Mouse (Mus musculus) liver, embryonic 11.5 days (tissue): ENCODE measurements at regions not wholly inside any gene's neighbourhood (a gene's known extent, or its start where the extent isn't known, plus 50 kb on each side); places are given as distances from the start of the nearest gene placed in this dataset.

Experiments used
- ATAC-seq: fragments of 200-750 bp; cut with Nextera tagmentation; replicated peaks from 2 replicates; pipeline ENCODE4 v1.8.0; 2017; ENCODE audit warnings: moderate number of reproducible peaks, mild to moderate bottlenecking, moderate TSS enrichment, moderate library complexity; ENCODE audit not compliant: low FRiP score
- DNase-seq: peaks from one replicate; pipeline ENCODE4 v3.0.0-alpha.2; 2017; ENCODE audit warnings: low spot score
- H3K27ac ChIP-seq: fragments of 300-500 bp; sonication (generic); 2 replicates; pipeline ENCODE4 v1.5.1; 2014; ENCODE audit warnings: mild to moderate bottlenecking, low read depth, low read length, control low read depth
- H3K27me3 ChIP-seq: fragments of 300-500 bp; sonication (generic); replicated peaks from 2 replicates; pipeline ENCODE4 v1.6.1; 2014; ENCODE audit warnings: low read length, mixed read lengths; ENCODE audit not compliant: control insufficient read depth, insufficient read depth
- H3K36me3 ChIP-seq: fragments of 300-500 bp; sonication (generic); 2 replicates; pipeline ENCODE4 v1.6.1; 2014; ENCODE audit warnings: mild to moderate bottlenecking, low read length, moderate library complexity, mixed read lengths; ENCODE audit not compliant: control insufficient read depth, insufficient read depth
- H3K4me1 ChIP-seq: fragments of 300-500 bp; sonication (generic); replicated peaks from 2 replicates; pipeline ENCODE4 v1.6.1; 2014; ENCODE audit warnings: low read length, mixed read lengths; ENCODE audit not compliant: control insufficient read depth, insufficient read depth
- H3K4me2 ChIP-seq: fragments of 300-500 bp; sonication (generic); 2 replicates; pipeline ENCODE4 v1.6.1; 2014; ENCODE audit warnings: mild to moderate bottlenecking, control low read depth, moderate library complexity
- H3K4me3 ChIP-seq: fragments of 300-500 bp; sonication (generic); 2 replicates; pipeline ENCODE4 v1.5.1; 2014; ENCODE audit warnings: low read depth, low read length, control low read depth
- H3K9ac ChIP-seq: fragments of 300-500 bp; sonication (generic); 2 replicates; pipeline ENCODE4 v1.6.1; 2014; ENCODE audit warnings: low read depth, low read length, control low read depth
- H3K9me3 ChIP-seq: fragments of 300-500 bp; sonication (generic); 2 replicates; pipeline ENCODE4 v1.6.1; 2016; ENCODE audit warnings: low read length, inconsistent platforms, mixed read lengths; ENCODE audit not compliant: control insufficient read depth
- WGBS: fragments of 180-500 bp; shearing (Covaris S2); extraction: QIAGEN DNeasy Blood & Tissue Kit; methylation state at CpG from one replicate; pipeline ENCODE4 v1.1.7; 2014; 5-methylcytosine and 5-hydroxymethylcytosine counted together

DNA sequence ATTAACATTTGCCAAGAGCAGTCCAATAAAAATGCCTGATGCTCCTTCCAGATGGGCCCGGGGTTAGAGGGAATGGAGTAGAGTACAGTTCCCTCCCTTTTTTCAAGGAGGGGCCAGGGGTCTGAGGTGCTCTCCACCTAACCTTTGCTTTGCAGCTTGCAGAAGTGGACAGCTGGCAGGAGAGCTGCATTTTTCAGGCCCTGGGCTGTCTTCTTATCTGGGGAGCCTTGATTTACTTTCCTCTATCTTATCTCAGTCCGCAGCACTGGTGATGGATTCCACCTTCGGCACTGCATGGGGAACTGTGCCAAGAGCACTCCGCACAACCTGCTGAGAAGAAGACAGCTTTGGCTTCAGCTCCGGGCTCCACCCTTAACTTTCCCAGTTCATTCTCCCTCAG, 74.5 kb upstream of the Cdon start:
- no peak for ATAC-seq
- Histone ChIP-seq H3K9ac (no peak overlapping the region), H3K27me3 (no peaks in the 10 kb centered on the region), H3K27ac (no peak overlapping the region), H3K36me3 (no peaks in the 10 kb centered on the region), H3K9me3 (no peaks in the 10 kb centered on the region), H3K4me2 (no peak overlapping the region), H3K4me1 (0 out of 2 replicates have a peak, but pooled peaks cover 3% of the 10 kb centered on the region), H3K4me3 (no peak overlapping the region)
- no peak for DNase-seq
- whole genome bisulfite sequencing = 31% methylated on average over 5 of the region's 5 CpGs

DNA sequence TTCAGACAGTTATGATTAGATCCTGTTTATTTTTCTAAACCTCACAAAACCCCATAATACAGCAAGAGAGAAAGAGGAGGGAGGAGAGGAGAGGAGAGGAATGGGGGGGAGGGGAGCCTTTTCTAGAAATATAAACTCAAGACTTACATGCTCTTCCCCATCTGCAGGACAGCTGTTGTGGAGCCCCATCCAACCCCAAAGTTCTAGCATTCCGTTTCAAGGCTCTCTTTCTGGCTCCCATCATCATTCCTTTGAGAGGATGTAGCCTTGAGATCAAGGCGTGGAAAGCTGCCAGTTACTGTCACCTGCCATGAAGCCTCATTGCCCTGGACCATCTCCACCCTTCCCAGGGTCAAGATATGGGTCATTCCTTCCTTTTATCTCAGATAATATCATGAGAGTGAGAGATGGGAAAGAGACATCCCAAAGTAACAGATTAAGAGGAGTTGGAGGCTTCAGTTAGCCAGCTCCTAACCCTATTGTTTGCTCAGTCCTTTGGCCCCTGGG, 70.8 kb upstream of the Cdon start:
- H3K27ac ChIP-seq = no peak overlapping the region
- no peak for DNase-seq
- H3K4me1 ChIP-seq = no peaks in the 10 kb centered on the region
- no peaks in the 10 kb centered on the region for H3K36me3 ChIP-seq
- H3K27me3 ChIP-seq = no peaks in the 10 kb centered on the region
- no peak overlapping the region for H3K9ac ChIP-seq
- ATAC-seq = no peak
- no peak overlapping the region for H3K4me2 ChIP-seq
- no peaks in the 10 kb centered on the region for H3K9me3 ChIP-seq
- H3K4me3 ChIP-seq = no peak overlapping the region
- 64% methylated on average over 2 of the region's 2 CpGs for WGBS

DNA sequence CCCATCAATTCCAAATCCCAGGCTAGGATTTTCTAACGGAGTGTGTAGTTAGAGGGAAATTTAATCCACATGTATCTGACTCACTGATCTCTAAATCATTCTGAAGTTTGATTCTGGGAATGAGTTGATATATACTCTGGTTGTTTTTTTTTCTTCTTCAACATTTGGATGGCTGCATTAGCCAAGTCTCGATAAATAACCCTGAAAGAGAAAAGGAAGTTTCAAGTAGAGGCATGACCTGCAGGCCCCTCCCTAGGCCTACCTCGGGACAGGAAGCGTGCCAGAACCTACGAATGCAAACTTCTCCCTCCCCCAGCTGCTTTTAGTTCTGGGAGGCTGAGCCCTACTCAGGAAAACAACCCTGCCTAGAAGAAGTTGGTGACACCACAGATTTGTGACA, 69.4 kb upstream of the Cdon start:
- H3K27me3 ChIP-seq = no peaks in the 10 kb centered on the region
- no peak overlapping the region for H3K27ac ChIP-seq
- H3K4me1 ChIP-seq = no peaks in the 10 kb centered on the region
- H3K4me3 ChIP-seq = no peak overlapping the region
- no peaks in the 10 kb centered on the region for H3K36me3 ChIP-seq
- 64% methylated on average over 5 of the region's 5 CpGs for WGBS
- ATAC-seq = no peak
- no peak overlapping the region for H3K4me2 ChIP-seq
- no peaks in the 10 kb centered on the region for H3K9me3 ChIP-seq
- no peak overlapping the region for H3K9ac ChIP-seq
- DNase-seq = no peak

DNA sequence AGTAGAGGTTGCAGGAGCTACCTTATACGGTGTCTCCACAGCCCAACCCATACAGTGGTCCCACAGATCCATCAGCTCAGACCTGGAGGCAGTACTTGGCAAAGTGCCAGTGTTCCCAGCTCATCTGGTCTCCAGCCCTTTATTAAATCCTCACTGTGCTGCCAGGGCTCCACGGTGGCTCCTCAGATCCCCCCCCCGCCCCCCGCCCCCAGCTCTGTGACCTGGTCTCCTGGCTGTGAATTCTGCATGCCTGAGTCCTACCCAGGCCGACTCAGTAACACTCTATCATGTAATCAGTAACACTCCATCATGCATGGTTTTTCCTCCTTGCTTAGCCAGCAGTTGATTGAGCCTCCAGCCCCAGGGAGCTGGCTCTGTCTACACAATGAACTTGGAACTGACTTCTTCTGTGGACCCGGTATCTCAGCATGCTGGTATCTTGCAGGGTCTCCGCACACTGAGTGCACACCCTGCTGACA, 66.2 kb upstream of the Cdon start:
- H3K4me2 ChIP-seq = no peak overlapping the region
- H3K36me3 ChIP-seq = no peaks in the 10 kb centered on the region
- DNase-seq (no peak), ATAC-seq (no peak)
- H3K9ac ChIP-seq = no peak overlapping the region
- H3K9me3 ChIP-seq = no peaks in the 10 kb centered on the region
- 72% methylated on average over 7 of the region's 7 CpGs for WGBS
- H3K27ac ChIP-seq = no peak overlapping the region
- H3K4me1 ChIP-seq = no peaks in the 10 kb centered on the region
- no peak overlapping the region for H3K4me3 ChIP-seq
- no peaks in the 10 kb centered on the region for H3K27me3 ChIP-seq

DNA sequence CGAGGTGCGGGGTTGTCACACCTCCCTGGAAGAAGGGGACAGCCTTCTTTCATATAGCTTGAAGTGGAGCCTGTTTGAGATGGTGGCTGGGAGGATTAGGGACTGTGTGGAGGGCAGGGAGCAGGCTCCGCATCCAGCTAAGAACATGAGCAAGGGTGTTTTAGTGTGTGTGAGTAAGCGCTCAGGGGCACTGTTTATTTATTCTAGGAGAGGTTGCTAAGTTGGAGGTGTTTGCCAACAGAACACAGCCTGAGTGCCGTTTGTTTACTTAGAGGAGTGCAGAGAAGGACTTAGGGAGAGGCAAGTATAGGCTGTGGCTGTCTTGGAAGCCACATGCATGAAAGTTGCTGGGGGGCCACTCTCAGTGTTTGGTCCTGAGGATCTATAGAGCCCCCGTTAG, 61.2 kb upstream of the Cdon start:
- H3K9me3 ChIP-seq = no peaks in the 10 kb centered on the region
- H3K4me1 ChIP-seq = peaks cover 4% of the 10 kb centered on the region; the same call in 1 of the 2 replicates
- H3K4me2 ChIP-seq = no peak overlapping the region
- no peak for DNase-seq
- no peaks in the 10 kb centered on the region for H3K36me3 ChIP-seq
- no peak for ATAC-seq
- H3K9ac ChIP-seq = no peak overlapping the region
- H3K27me3 ChIP-seq = no peaks in the 10 kb centered on the region
- no peak overlapping the region for H3K27ac ChIP-seq
- WGBS = 52% methylated on average over 6 of the region's 6 CpGs
- no peak overlapping the region for H3K4me3 ChIP-seq

DNA sequence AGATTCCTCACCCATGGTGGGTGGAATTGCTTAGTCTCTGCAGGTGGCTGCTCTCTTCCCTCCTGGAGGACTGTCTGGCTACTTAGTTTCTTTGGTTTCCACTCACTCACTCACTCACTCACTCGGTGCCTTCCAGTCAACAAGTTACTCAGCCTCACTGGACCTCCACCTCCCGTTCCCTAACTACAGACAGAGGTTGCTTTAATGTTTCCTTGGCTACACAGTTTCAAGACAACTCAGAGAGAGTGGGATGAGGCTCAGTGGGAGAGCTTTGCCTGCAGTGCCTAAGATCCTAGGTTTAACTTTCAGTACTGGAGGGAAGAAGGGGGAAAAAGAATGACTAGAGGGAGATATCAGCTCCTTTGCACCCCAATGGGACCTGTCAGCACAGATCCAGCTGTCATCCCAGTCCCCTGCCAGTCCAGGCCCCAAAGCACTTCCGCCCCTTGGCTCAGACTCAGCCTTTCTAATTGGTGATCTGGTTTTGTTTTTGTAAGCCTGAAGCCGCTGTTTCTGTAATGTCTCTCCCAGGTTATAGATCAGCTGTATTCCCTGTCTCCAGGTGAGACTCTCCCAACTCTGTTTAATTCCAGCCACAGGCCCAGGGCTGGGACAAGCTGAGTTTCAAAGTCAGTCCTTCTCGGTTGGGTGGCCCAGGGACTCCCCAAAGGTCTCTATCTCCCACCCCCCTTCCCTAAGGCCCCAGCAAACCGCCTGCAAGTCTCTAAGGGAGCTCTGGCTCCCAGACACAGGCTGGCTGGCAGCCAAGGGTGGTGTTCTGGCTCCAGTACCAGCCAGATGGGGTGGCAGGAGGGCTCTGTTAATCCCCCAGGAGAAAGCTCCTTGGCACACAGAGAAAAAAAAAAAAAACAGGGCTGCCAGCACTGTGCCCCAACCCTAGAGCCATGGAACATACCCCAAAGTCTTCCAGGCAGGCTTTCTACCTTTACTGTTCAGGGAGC, 60.5 kb upstream of the Cdon start:
- DNase-seq (no peak), ATAC-seq (no peak)
- WGBS = 46% methylated on average over 6 of the region's 6 CpGs
- H3K9me3 ChIP-seq = no peaks in the 10 kb centered on the region
- H3K9ac ChIP-seq = no peak overlapping the region
- H3K36me3 ChIP-seq = no peaks in the 10 kb centered on the region
- peaks cover 4% of the 10 kb centered on the region; the same call in 1 of the 2 replicates for H3K4me1 ChIP-seq
- H3K4me2 ChIP-seq = no peak overlapping the region
- H3K27ac ChIP-seq = no peak overlapping the region
- no peaks in the 10 kb centered on the region for H3K27me3 ChIP-seq
- H3K4me3 ChIP-seq = no peak overlapping the region

DNA sequence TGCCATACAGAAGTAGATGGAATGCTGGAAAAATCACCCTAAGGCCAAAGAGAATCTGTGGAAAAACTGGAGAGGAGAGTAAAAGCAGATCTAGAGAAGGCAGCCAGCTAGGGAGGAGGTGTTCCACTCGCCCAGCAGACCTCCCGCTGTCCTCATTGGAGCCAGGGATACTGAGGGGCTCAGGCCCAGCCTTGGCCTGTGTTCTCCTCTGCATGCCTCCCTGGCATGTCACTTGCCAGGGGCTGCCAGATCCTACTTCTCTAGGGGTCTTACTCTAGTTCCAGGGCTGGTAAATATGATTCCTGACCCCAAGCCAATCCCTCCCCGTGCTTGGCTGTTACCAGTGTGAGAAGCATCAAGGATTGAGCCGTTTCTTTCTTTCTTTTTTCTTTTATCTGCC, 59.5 kb upstream of the Cdon start:
- no peaks in the 10 kb centered on the region for H3K9me3 ChIP-seq
- ATAC-seq (no peak), DNase-seq (no peak)
- no peak overlapping the region for H3K9ac ChIP-seq
- 49% methylated on average over 4 of the region's 4 CpGs for WGBS
- no peaks in the 10 kb centered on the region for H3K27me3 ChIP-seq
- H3K27ac ChIP-seq = no peak overlapping the region
- H3K4me3 ChIP-seq = no peak overlapping the region
- H3K36me3 ChIP-seq = no peaks in the 10 kb centered on the region
- peaks cover 4% of the 10 kb centered on the region; the same call in 1 of the 2 replicates for H3K4me1 ChIP-seq
- H3K4me2 ChIP-seq = no peak overlapping the region

DNA sequence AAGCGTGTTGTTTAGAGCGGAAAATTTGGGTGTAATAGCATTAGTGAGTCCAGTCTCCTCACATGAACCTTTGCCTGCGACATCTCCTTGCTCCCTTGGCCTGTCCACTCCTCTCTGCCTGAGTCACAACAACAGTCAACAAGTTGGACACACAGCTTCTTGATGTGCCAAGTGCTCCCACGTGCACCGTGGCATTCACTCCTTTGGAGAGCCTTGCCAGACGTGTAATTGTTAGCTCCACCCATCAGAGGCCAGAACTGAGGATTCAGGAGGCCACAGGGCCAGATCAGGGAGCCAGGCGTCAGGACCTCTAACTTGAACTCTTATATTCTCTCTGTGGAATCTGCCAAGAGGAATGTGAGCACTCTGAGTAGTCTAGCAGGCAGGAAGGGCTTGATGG, 58.7 kb upstream of the Cdon start:
- WGBS = 62% methylated on average over 7 of the region's 7 CpGs
- no peaks in the 10 kb centered on the region for H3K27me3 ChIP-seq
- no peak overlapping the region for H3K4me3 ChIP-seq
- no peak for DNase-seq
- no peak overlapping the region for H3K4me2 ChIP-seq
- no peak for ATAC-seq
- no peak overlapping the region for H3K9ac ChIP-seq
- no peak overlapping the region for H3K27ac ChIP-seq
- no peaks in the 10 kb centered on the region for H3K36me3 ChIP-seq
- no peaks in the 10 kb centered on the region for H3K9me3 ChIP-seq
- peaks cover 4% of the 10 kb centered on the region; the same call in 1 of the 2 replicates for H3K4me1 ChIP-seq

DNA sequence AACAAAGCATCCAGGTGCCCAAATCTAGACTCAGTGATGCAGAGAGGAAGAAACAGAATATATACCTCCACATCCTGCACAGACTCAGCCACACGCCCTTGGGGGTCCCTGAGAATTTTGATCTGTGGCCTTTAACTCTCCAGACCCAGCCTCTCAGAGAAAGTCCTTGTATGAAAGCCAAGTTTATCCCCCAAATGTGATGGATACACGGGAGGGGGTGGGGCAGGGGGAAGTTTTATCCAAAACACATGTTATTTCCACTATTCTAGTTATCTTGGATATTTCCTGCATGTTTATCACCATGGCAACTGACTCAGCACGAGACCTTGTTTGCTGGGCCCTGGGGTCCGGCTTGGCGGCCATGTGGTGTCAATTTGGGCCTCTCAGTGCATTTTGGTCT, 57.8 kb upstream of the Cdon start:
- Histone ChIP-seq H3K36me3 (no peaks in the 10 kb centered on the region), H3K27me3 (no peaks in the 10 kb centered on the region), H3K4me2 (no peak overlapping the region), H3K4me3 (no peak overlapping the region), H3K9me3 (no peaks in the 10 kb centered on the region), H3K9ac (no peak overlapping the region), H3K27ac (no peak overlapping the region), H3K4me1 (peaks cover 4% of the 10 kb centered on the region; the same call in 1 of the 2 replicates)
- ATAC-seq (no peak), DNase-seq (no peak)
- WGBS = 48% methylated on average over 5 of the region's 5 CpGs
